Mouse (Mus musculus) heart, embryonic 16.5 days (tissue): ENCODE results near the gene Mthfs. TPM values are rescaled to one million over a fixed set of nuclear protein-coding genes. Genes with fewer than 3 reads are reported as not detected.
"Not testable (repeated sequence)": the region's sequence is repeated elsewhere in the genome, so short reads cannot be mapped to it uniquely, and the experiment has no call there.

ENCODE experiments used
- ATAC-seq: fragments of 200-750 bp; cut with Nextera tagmentation; replicated peaks from 2 replicates; pipeline ENCODE4 v1.8.0; 2017; ENCODE audit warnings: moderate number of reproducible peaks; ENCODE audit not compliant: insufficient read depth, low FRiP score; ENCODE audit errors: extremely low read depth
- H3K27ac ChIP-seq: fragments of 300-500 bp; sonication (generic); 2 replicates; pipeline ENCODE4 v1.5.1; 2014; ENCODE audit warnings: mild to moderate bottlenecking, low read length, control low read depth, moderate library complexity
- H3K27me3 ChIP-seq: fragments of 300-500 bp; sonication (generic); 2 replicates; pipeline ENCODE4 v1.6.1; 2014; ENCODE audit warnings: low read length, mixed read lengths; ENCODE audit not compliant: control insufficient read depth, insufficient read depth
- H3K36me3 ChIP-seq: fragments of 300-500 bp; sonication (generic); 2 replicates; pipeline ENCODE4 v1.6.1; 2014; ENCODE audit not compliant: control insufficient read depth, insufficient read depth
- H3K4me1 ChIP-seq: fragments of 300-500 bp; sonication (generic); 2 replicates; pipeline ENCODE4 v1.6.1; 2014; ENCODE audit warnings: low read length, mixed read lengths; ENCODE audit not compliant: control insufficient read depth, insufficient read depth
- H3K4me2 ChIP-seq: fragments of 300-500 bp; sonication (generic); 2 replicates; pipeline ENCODE4 v1.6.1; 2014; ENCODE audit warnings: low read depth, mild to moderate bottlenecking, control low read depth, low read length
- H3K4me3 ChIP-seq: fragments of 300-500 bp; sonication (generic); 2 replicates; pipeline ENCODE4 v1.5.1; 2014; ENCODE audit warnings: mild to moderate bottlenecking, control low read depth, low read length
- H3K9ac ChIP-seq: fragments of 300-500 bp; sonication (generic); 2 replicates; pipeline ENCODE4 v1.6.1; 2014; ENCODE audit warnings: low read length, control low read depth
- H3K9me3 ChIP-seq: fragments of 300-500 bp; sonication (generic); replicated peaks from 2 replicates; pipeline ENCODE4 v1.6.1; 2016; ENCODE audit warnings: low read length; ENCODE audit not compliant: control insufficient read depth
- WGBS: fragments of 180-500 bp; shearing (Covaris S2); extraction: QIAGEN DNeasy Blood & Tissue Kit; methylation state at CpG from one replicate; pipeline ENCODE4 v1.1.7; 2014; 5-methylcytosine and 5-hydroxymethylcytosine counted together
- polyA plus RNA-seq: library from polyadenylated mRNA; unstranded; fragments of >200 nt; fragmentation: Nextera tagmentation; extraction: Ambion mirVana; gene quantifications from 2 replicates; pipeline ENCODE4 v1.2.1, GENCODE M21; 2015

Gene Mthfs
- polyA plus RNA-seq, 1 experiment from 2014 or later, result 18.2 TPM

- not testable (repeated sequence) for H3K27ac ChIP-seq, H3K4me2 ChIP-seq, H3K4me3 ChIP-seq, H3K27me3 ChIP-seq, H3K36me3 ChIP-seq, ATAC-seq, H3K4me1 ChIP-seq, H3K9me3 ChIP-seq, H3K9ac ChIP-seq
- 48% methylated on average over 1 of the region's 2 CpGs for WGBS
Observed at GRCm38 (mm10) chr9:89230897-89231497, 20.5 kb downstream of the Mthfs start.

DNA sequence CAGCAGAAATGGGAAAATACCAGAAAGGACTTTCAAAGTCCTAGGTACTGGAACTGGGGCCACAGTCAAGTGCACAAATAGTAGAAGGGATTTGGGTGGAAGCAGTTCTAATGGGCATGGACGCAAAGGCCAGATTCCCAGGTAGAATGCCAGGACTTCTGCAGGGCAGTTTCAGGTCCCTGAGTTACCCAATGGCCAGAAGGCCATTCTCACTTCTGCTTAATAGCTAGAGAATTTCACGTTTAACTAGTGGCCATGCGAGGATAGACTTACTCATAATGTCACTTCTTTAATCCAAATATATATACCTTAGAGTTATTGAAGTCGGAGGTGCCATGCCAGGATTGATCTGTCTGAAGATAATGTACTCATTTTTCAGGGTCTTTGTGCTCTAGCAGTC, 26.7 kb downstream of the Mthfs start:
- H3K4me3 ChIP-seq, H3K4me2 ChIP-seq, H3K9ac ChIP-seq, H3K27me3 ChIP-seq, H3K27ac ChIP-seq, H3K4me1 ChIP-seq, H3K36me3 ChIP-seq, H3K9me3 ChIP-seq, ATAC-seq: not testable (repeated sequence)
- 82% methylated on average over 4 of the region's 4 CpGs for WGBS

GRCm38 (mm10) chr9:89238976-89239505, 28.6 kb downstream of the Mthfs start:
- not testable (repeated sequence) for H3K4me3 ChIP-seq, H3K4me2 ChIP-seq, H3K27me3 ChIP-seq, H3K4me1 ChIP-seq, H3K27ac ChIP-seq, H3K36me3 ChIP-seq, H3K9ac ChIP-seq, ATAC-seq, H3K9me3 ChIP-seq
- WGBS, result 64% methylated on average over 4 of the region's 5 CpGs

- H3K9ac ChIP-seq, H3K27me3 ChIP-seq, H3K9me3 ChIP-seq, H3K4me2 ChIP-seq, H3K4me1 ChIP-seq, H3K27ac ChIP-seq, ATAC-seq, H3K36me3 ChIP-seq, H3K4me3 ChIP-seq: not testable (repeated sequence)
- WGBS, result 76% methylated on average over 3 of the region's 3 CpGs
Observed at GRCm38 (mm10) chr9:89240516-89241019, 30.1 kb downstream of the Mthfs start.

DNA sequence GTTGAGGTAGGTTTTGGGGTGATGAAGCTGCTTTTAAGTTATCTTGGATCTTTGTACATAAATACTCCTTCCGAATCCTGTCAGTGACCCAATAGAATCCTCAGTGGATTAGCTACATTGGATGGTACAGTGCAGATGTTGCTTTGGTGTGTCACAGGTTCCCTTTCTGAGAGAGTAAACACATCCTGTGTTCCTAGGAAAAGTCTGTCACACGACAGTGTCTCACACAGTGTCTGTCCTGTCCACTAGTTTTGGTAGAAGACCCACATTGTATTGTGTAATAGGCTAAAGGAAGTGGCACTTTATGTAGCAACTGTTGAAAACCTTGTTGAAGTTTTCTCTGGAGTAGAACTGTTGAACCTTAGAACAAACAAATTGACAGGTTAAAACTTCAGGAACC, 42.9 kb downstream of the Mthfs start:
- 63% methylated on average over 2 of the region's 2 CpGs for WGBS
- Histone ChIP-seq H3K27me3 (no peaks in the 10 kb centered on the region), H3K4me3 (no peak overlapping the region), H3K9me3 (no peaks in the 10 kb centered on the region), H3K9ac (no peak overlapping the region), H3K4me2 (no peak overlapping the region), H3K27ac (no peak overlapping the region), H3K36me3 (no peaks in the 10 kb centered on the region), H3K4me1 (no peaks in the 10 kb centered on the region)
- ATAC-seq, result no peak

- ATAC-seq, result no peak
- Histone ChIP-seq H3K4me2 (no peak overlapping the region), H3K27me3 (no peaks in the 10 kb centered on the region), H3K9me3 (no peaks in the 10 kb centered on the region), H3K36me3 (no peaks in the 10 kb centered on the region), H3K4me1 (no peaks in the 10 kb centered on the region), H3K4me3 (no peak overlapping the region), H3K9ac (no peak overlapping the region), H3K27ac (no peak overlapping the region)
- WGBS, result 79% methylated on average over 12 of the region's 12 CpGs
Observed at GRCm38 (mm10) chr9:89256556-89257335, 46.3 kb downstream of the Mthfs start.

GRCm38 (mm10) chr9:89263968-89264367, 53.5 kb downstream of the Mthfs start:
- H3K36me3 ChIP-seq, result no peaks in the 10 kb centered on the region
- no peak overlapping the region for H3K4me2 ChIP-seq
- no peak overlapping the region for H3K4me3 ChIP-seq
- no peak overlapping the region for H3K9ac ChIP-seq
- ATAC-seq, result no peak
- H3K27me3 ChIP-seq, result no peaks in the 10 kb centered on the region
- no peaks in the 10 kb centered on the region for H3K4me1 ChIP-seq
- H3K9me3 ChIP-seq, result no peaks in the 10 kb centered on the region
- WGBS, result 87% methylated on average over 3 of the region's 3 CpGs
- no peak overlapping the region for H3K27ac ChIP-seq

- Histone ChIP-seq H3K4me3 (no peak overlapping the region), H3K27me3 (no peaks in the 10 kb centered on the region), H3K9ac (no peak overlapping the region), H3K36me3 (no peaks in the 10 kb centered on the region), H3K4me2 (no peak overlapping the region), H3K27ac (no peak overlapping the region), H3K9me3 (no peaks in the 10 kb centered on the region), H3K4me1 (no peaks in the 10 kb centered on the region)
- ATAC-seq, result no peak
- 86% methylated on average over 1 of the region's 1 CpGs for WGBS
Observed at GRCm38 (mm10) chr9:89264571-89264970, 54.1 kb downstream of the Mthfs start.

GRCm38 (mm10) chr9:89267093-89267492, 56.6 kb downstream of the Mthfs start:
- Histone ChIP-seq H3K9me3 (0 out of 2 replicates have a peak, but pooled peaks cover 3% of the 10 kb centered on the region), H3K36me3 (no peaks in the 10 kb centered on the region), H3K9ac (no peak overlapping the region), H3K27ac (no peak overlapping the region), H3K4me2 (no peak overlapping the region), H3K4me3 (no peak overlapping the region), H3K27me3 (no peaks in the 10 kb centered on the region), H3K4me1 (no peaks in the 10 kb centered on the region)
- ATAC-seq, result no peak
- 71% methylated on average over 4 of the region's 4 CpGs for WGBS
